Mouse (Mus musculus): ENCODE data around the gene Mars.

The Mars gene

DNA sequence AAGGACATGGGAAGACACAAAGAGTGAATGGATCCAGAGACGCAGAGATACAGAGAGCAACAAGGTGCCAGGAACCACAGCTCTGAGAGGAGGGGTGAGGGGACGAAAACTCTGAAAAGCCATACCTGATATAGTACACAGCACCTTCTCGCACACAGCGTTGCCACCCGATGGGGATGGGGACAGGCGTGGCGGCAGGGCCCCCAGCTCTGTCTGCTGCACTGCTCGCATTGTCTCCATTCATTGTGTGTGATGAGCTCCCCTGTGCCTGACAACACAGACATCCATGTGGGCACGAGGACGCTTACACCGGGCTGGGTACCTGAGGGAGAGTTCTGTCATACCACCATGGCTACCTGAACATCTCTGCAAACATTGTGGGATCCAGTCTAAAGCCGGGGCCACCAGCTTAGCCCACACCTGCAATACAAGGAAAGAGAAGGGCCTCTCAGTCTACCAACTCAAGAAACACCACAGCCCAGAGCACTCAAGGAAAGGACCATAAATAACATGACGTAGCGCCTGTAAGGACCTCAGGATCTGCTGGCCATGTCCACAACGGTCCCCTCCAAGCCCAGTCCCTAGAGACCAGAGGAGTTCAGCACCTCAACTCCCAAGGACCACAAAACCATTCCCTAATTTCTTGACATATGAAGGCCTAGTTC lies 24.2 kb downstream of the Mars start:
- DNase-seq (ENCODE audit: low spot score in 2 of 2): no peak

DNA sequence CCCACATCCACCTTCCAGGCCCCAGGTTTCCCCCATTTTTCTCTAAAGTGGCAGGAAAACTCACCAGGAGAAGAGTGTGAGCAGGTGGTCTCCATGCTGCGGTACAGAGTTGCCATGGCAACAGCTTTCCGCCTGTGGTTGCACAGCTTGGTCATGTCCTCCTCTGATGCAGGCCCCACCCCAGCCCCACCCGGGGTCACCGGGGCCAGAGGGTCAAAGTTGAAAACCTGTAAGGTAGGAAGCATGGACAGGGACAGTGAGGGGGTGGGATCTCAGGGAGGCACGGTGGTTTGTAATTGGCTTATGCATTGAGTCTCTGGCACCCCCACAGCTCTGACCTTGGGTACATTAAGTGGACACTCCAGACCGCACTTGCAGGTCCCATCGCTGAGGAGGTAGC lies 24.9 kb downstream of the Mars start:
- DNase-seq (ENCODE audit: low spot score in 2 of 2): no peak

DNA sequence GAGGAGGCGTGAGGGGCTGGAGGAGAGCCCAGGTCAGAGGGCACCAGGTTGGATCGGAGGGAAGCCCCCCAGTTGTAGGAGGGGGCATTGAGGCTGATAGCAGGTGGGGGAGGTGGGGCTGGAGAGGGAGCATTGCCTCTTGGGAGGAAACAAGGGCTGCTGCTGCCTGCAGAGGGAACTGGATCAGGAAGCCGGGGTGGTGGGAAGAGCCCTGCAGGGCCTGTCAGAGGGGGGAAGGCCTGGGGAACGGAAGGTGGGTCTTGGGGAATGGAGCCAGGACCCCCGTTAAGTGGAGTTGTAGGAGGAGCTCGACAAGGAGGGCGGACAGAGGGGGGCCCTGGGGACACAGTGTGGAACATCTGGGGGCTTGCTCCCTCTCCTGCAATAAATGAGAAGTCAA lies 25.4 kb downstream of the Mars start:
- DNase-seq (ENCODE audit: low spot score in 2 of 2): no peak

GRCm38 (mm10) chr10:127285644-127286043 lies 25.9 kb downstream of the Mars start:
- DNase-seq (ENCODE audit: low spot score in 2 of 2): no peak

- DNase-seq (ENCODE audit: low spot score in 2 of 2): no peak
These were observed 26.7 kb downstream of the Mars start for GRCm38 (mm10) chr10:127284724-127285500.

- DNase-seq (ENCODE audit: low spot score in 2 of 2): no peak
These were observed 27.4 kb downstream of the Mars start for GRCm38 (mm10) chr10:127284105-127284622.

DNA sequence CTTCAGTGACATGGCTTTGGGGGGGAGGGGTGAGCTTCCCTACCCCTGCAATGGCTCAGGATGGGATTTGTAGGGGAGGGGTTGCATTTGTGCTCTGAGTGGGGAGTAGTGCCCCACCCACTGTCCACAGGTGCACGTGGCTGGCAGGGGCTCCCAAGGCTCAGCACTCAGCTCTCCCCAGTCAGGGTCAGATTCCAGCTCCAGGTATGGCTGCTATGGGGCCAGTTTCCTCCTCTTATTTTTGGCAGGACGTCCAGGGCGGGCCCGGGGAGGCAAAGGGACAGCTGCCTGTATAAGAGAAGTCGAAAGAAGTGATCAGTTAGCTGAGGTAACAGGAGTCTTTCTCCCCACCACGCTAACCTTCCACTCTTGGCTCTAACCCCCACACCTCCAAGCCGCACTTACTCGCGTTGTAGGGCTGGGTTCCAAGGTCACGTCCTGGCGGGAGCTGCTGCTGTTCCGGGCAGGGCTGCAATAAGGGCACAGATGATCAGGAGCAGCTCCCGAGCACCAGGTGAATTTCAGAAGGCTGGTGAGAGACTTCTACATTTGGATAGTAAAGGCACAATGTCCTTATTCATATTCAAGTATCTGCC lies 28.9 kb downstream of the Mars start:
- DNase-seq (ENCODE audit: low spot score in 2 of 2): no peak

DNA sequence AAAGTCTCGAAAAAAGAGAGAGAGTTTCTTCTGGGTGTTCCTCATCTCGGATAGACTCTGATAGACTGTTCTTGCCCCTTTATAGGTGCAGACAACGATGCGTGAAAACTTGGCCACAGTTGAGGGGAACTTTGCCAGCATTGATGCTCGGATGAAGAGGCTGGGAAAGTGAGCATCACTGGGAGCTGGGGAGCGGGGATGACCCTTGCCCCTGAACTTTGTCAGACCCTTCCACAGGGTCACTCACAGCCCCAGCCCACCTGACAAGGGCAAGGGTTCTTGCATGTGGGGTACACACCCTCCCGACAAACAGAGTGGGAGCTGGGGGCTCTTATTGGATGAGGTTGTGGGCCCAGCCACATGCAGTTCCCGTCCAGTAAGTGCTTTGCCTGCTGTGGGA lies 30.3 kb downstream of the Mars start:
- DNase-seq (ENCODE audit: low spot score in 2 of 2): no peak

- DNase-seq (ENCODE audit: low spot score in 2 of 2): no peak
These were observed 31.9 kb downstream of the Mars start for GRCm38 (mm10) chr10:127279730-127280129.

- no peak for DNase-seq (ENCODE audit: low spot score in 2 of 2)
These were observed 37.1 kb downstream of the Mars start for GRCm38 (mm10) chr10:127274261-127275022.

- DNase-seq (ENCODE audit: low spot score in 2 of 2): no peak
These were observed 39.2 kb downstream of the Mars start for GRCm38 (mm10) chr10:127272371-127272770.

GRCm38 (mm10) chr10:127269884-127270283 lies 41.7 kb downstream of the Mars start:
- DNase-seq (ENCODE audit: low spot score in 2 of 2): no peak

- no peak for DNase-seq (ENCODE audit: low spot score in 2 of 2)
These were observed 42.5 kb downstream of the Mars start for GRCm38 (mm10) chr10:127269036-127269435.

GRCm38 (mm10) chr10:127268401-127268800 lies 43.2 kb downstream of the Mars start:
- DNase-seq (ENCODE audit: low spot score in 2 of 2): no peak

GRCm38 (mm10) chr10:127267318-127267717 lies 44.3 kb downstream of the Mars start:
- DNase-seq (ENCODE audit: low spot score in 2 of 2): no peak

- DNase-seq (ENCODE audit: low spot score in 2 of 2): peak; percentile 93 to 95
These were observed 45.2 kb downstream of the Mars start, which contains the start of gene Dctn2 for GRCm38 (mm10) chr10:127266112-127267091. Dctn2 (plus strand) TSS chr10:127266368.

DNA sequence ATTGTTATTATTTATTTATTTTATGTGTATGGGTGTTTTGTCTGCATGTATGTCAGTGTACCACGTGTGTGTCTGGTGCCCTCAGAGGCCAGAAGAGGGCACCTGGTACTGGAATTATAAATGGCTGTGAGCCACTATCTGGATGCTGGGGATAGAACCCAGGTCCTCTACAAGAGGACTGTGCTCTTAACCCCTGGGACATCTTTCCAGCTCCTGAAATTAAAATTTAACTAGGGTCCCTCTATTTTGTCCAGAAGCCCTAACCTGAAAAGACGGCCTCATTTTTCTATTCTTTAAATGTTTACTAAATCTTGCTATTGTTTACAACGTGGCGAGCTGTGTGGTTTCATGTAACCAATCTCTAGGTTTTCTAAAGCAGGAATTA lies 45.9 kb downstream of the Mars start:
- DNase-seq (ENCODE audit: low spot score in 2 of 2): no peak

GRCm38 (mm10) chr10:127264971-127265370 lies 46.6 kb downstream of the Mars start:
- no peak for DNase-seq (ENCODE audit: low spot score in 2 of 2)

DNA sequence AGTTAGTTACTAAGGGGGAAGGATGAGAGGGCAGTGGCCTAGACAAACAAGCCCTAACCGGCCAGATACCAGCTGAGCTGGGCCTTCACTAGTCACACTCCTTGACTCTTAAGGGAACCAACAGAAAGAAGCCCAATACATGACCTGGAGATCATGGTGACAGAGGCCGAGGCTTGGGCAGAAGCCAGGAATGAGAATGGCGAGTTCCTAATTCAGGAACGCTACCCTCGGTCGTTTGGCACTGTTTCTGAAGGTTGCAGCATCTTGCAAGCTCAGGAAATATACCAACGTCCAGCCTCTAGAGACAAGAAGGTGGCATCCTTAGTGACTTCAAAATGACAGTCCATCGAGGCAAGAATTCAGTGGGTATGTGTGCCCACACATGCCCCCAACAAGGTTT lies 47.2 kb downstream of the Mars start:
- DNase-seq (ENCODE audit: low spot score in 2 of 2): no peak

- no peak for DNase-seq (ENCODE audit: low spot score in 2 of 2)
These were observed 48.0 kb downstream of the Mars start for GRCm38 (mm10) chr10:127263631-127264030.

Data from urinary bladder, postnatal 4 days (tissue).